In the genomic region with DNA sequence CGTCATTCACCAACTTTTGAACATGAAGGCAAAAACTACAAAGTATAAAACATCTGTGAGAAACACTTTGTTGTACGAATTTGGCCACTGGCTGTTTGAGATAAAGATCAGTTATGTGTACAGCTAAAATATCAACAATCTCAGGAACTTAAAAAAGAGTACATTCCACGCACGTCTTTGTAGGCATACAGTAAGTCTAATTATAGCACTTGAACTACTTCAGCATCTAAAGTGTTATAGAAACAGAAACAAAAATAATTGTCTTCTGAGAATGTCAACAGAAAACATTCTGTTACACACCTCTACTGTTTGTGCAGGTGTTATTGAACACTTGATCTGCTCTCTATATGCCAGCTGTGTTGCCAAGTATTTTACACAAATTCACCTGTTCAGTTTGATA, we compare ENCODE assay signal across 25 mouse cellular contexts.
"Had no signal": no experiment of that assay in that cellular context is flagged by ENCODE, and none has a peak within 500 bp of the region (broad histone marks: within the 10 kb centered on the region; RNA-seq: fewer than 3 reads in every experiment).

No protein-coding gene starts in this region.

- ATAC-seq: forebrain, postnatal 0 days; hindbrain, postnatal 0 days; intestine, embryonic 16.5 days had no signal

- H3K36me3 ChIP-seq: heart, embryonic 13.5 days; heart, embryonic 15.5 days; hindbrain, embryonic 13.5 days; hindbrain, embryonic 15.5 days; kidney, embryonic 15.5 days; limb, embryonic 10.5 days; limb, embryonic 12.5 days had no signal

- H3K4me3 ChIP-seq: heart, adult 2 months; heart, embryonic 13.5 days; heart, embryonic 15.5 days; hindbrain, embryonic 13.5 days; hindbrain, embryonic 15.5 days; kidney, embryonic 15.5 days; left cerebral cortex, adult 2 months; limb, embryonic 10.5 days; limb, embryonic 12.5 days had no signal

- H3K4me1 ChIP-seq: heart, embryonic 13.5 days; heart, embryonic 15.5 days; hindbrain, embryonic 13.5 days; hindbrain, embryonic 15.5 days; kidney, embryonic 15.5 days; limb, embryonic 10.5 days; limb, embryonic 12.5 days had no signal

- H3K27me3 ChIP-seq: heart, embryonic 13.5 days; heart, embryonic 15.5 days; hindbrain, embryonic 13.5 days; hindbrain, embryonic 15.5 days; kidney, embryonic 15.5 days; limb, embryonic 12.5 days had no signal

- H3K9me3 ChIP-seq: heart, embryonic 13.5 days; heart, embryonic 15.5 days; hindbrain, embryonic 13.5 days; hindbrain, embryonic 15.5 days; kidney, embryonic 15.5 days; limb, embryonic 10.5 days; limb, embryonic 12.5 days had no signal

- H3K27ac ChIP-seq: heart, adult 2 months; heart, embryonic 13.5 days; heart, embryonic 15.5 days; hindbrain, embryonic 13.5 days; hindbrain, embryonic 15.5 days; hindbrain, postnatal 0 days; kidney, embryonic 15.5 days; kidney, postnatal 0 days; left cerebral cortex, adult 2 months; limb, embryonic 10.5 days; limb, embryonic 12.5 days had no signal

- DNase-seq: forebrain, postnatal 0 days; gastrocnemius, postnatal 14 days; gastrocnemius, postnatal 36 days; heart, adult 11 months; heart, adult 2 months; heart, postnatal 14 days; heart, postnatal 36 days; kidney, adult 11 months; kidney, adult 2 months; kidney, adult 9 months; kidney, postnatal 14 days; kidney, postnatal 36 days; layer of hippocampus, adult 9-11 months had no signal

- H3K9ac ChIP-seq: forebrain, postnatal 0 days; heart, embryonic 13.5 days; heart, embryonic 15.5 days; hindbrain, embryonic 13.5 days; hindbrain, embryonic 15.5 days; kidney, embryonic 15.5 days; limb, embryonic 12.5 days had no signal

- H3K4me2 ChIP-seq: heart, embryonic 11.5 days; heart, embryonic 13.5 days; heart, embryonic 15.5 days; hindbrain, embryonic 13.5 days; hindbrain, embryonic 15.5 days; kidney, embryonic 15.5 days; limb, embryonic 12.5 days had no signal
